Mouse (Mus musculus): ENCODE measurements around the gene Tmem117.

DNA sequence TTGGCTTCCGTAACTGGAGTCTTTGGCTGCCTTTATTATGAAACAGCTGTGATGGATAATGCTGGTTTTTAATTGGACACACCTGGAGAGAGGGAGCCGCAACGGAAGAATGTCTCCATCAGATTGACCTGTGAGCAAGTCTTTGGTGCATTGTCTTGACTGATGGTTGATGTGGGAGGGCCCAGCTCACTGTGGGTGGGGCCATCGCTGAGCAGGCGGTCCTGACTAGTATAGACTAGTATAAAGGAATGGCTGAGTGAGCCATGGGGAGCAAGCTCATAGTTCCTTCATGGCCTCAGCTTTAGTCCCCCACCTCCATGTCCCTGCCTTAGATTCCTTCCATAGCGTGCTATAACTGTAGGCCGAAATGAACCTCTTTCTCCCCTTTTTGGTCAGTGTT, 58.1 kb downstream of the Tmem117 start:
- TF ChIP-seq POLR2A (IDR thresholded peaks at IDR 0.05; ENCODE audit: low read depth, low read length): no peak
- no peak for TF ChIP-seq CTCF (IDR thresholded peaks at IDR 0.05; ENCODE audit: extremely low read depth, insufficient read length, insufficient replicate concordance, low read depth, low read length)

Data from small intestine, adult 2 months (tissue).